Mouse (Mus musculus): ENCODE measurements around the gene Fgb.

The Fgb gene

GRCm38 (mm10) chr3:83049680-83050079 is at the start of gene Fgb:
Fgb (minus strand) TSS chr3:83049863.
- no peak for DNase-seq (ENCODE audit: low read depth)

GRCm38 (mm10) chr3:83099139-83099538 is 49.5 kb upstream of the Fgb start:
- DNase-seq (ENCODE audit: low read depth) = no peak

GRCm38 (mm10) chr3:83098546-83099034 is 48.9 kb upstream of the Fgb start:
- no peak for DNase-seq (ENCODE audit: low read depth)

- DNase-seq (ENCODE audit: low read depth) = no peak
Measured at GRCm38 (mm10) chr3:83097586-83097985, 47.9 kb upstream of the Fgb start.

- peak; percentile 45 for DNase-seq (ENCODE audit: low read depth)
Measured at GRCm38 (mm10) chr3:83080567-83081055, 30.9 kb upstream of the Fgb start.

GRCm38 (mm10) chr3:83076563-83076962 is 26.9 kb upstream of the Fgb start:
- DNase-seq (ENCODE audit: low read depth) = no peak

- DNase-seq (ENCODE audit: low read depth) = no peak
Measured at GRCm38 (mm10) chr3:83070231-83070630, 20.6 kb upstream of the Fgb start.

- no peak for DNase-seq (ENCODE audit: low read depth)
Measured at GRCm38 (mm10) chr3:83068869-83069268, 19.2 kb upstream of the Fgb start.

- no peak for DNase-seq (ENCODE audit: low read depth)
Measured at GRCm38 (mm10) chr3:83067920-83068319, 18.3 kb upstream of the Fgb start.

GRCm38 (mm10) chr3:83057046-83057445 is 7.4 kb upstream of the Fgb start:
- DNase-seq (ENCODE audit: low read depth) = no peak

GRCm38 (mm10) chr3:83055281-83056038 is 5.8 kb upstream of the Fgb start, which contains the start of gene Plrg1:
Plrg1 (plus strand) TSS chr3:83055522.
- peak; percentile 90 for DNase-seq (ENCODE audit: low read depth)

- no peak for DNase-seq (ENCODE audit: low read depth)
Measured at GRCm38 (mm10) chr3:83054759-83055158, 5.1 kb upstream of the Fgb start.

GRCm38 (mm10) chr3:83053758-83054157 is 4.1 kb upstream of the Fgb start:
- DNase-seq (ENCODE audit: low read depth) = peak; percentile 35

- no peak for DNase-seq (ENCODE audit: low read depth)
Measured at GRCm38 (mm10) chr3:83053126-83053525, 3.5 kb upstream of the Fgb start.

- DNase-seq (ENCODE audit: low read depth) = no peak
Measured at GRCm38 (mm10) chr3:83052102-83052501, 2.4 kb upstream of the Fgb start.

GRCm38 (mm10) chr3:83050661-83051060 is 998 bp upstream of the Fgb start:
- no peak for DNase-seq (ENCODE audit: low read depth)

GRCm38 (mm10) chr3:83046649-83047048 is 3.0 kb downstream of the Fgb start:
- no peak for DNase-seq (ENCODE audit: low read depth)

- no peak for DNase-seq (ENCODE audit: low read depth)
Measured at GRCm38 (mm10) chr3:83042451-83042850, 7.2 kb downstream of the Fgb start.

- DNase-seq (ENCODE audit: low read depth) = no peak
Measured at GRCm38 (mm10) chr3:83039666-83040065, 10.0 kb downstream of the Fgb start.

GRCm38 (mm10) chr3:83038865-83039264 is 10.8 kb downstream of the Fgb start:
- no peak for DNase-seq (ENCODE audit: low read depth)

GRCm38 (mm10) chr3:83033801-83034200 is 15.9 kb downstream of the Fgb start:
- no peak for DNase-seq (ENCODE audit: low read depth)

- no peak for DNase-seq (ENCODE audit: low read depth)
Measured at GRCm38 (mm10) chr3:83032746-83033308, 16.8 kb downstream of the Fgb start.

GRCm38 (mm10) chr3:83030331-83030730 is 19.3 kb downstream of the Fgb start:
- DNase-seq (ENCODE audit: low read depth) = no peak

Data from c-Kit-positive CD71-positive TER-119-negative erythroid progenitor cells, embryonic 14.5 days (primary cell).